Mouse (Mus musculus) megakaryocyte-erythroid progenitor cell, adult 5-6 weeks (primary cell): ENCODE results near the gene BC049762. TPM values are rescaled to one million over a fixed set of nuclear protein-coding genes. Genes with fewer than 3 reads are reported as not detected.

Experiments
- ATAC-seq: replicated peaks from 2 replicates; pipeline ENCODE4 v1.8.0; 2016; ENCODE audit warnings: mild to moderate bottlenecking, inconsistent platforms; ENCODE audit not compliant: severe bottlenecking, poor library complexity, low FRiP score, low TSS enrichment
- total RNA-seq, 2 experiments: library from RNA; stranded (forward) in 1 of 2; stranded (reverse) in 1 of 2; fragments of 200-1000, 215-1000 nt in 1 of 2; fragments of >200 nt in 1 of 2; fragmentation: Nextera tagmentation in 1 of 2; gene quantifications; 2 replicates each; pipeline ENCODE4 v1.2.3; 2014 to 2017

BC049762 gene
- total RNA-seq, 2 experiments from 2014 or later, result not detected

- no peak for ATAC-seq
Observed at GRCm38 (mm10) chr11:51220308-51220707, 42.5 kb downstream of the BC049762 start, which contains the start of gene Gm12569. TSS of gene Gm12569 (plus strand) at chr11:51220473.

GRCm38 (mm10) chr11:51219396-51219980, 43.4 kb downstream of the BC049762 start:
- ATAC-seq, result no peak

GRCm38 (mm10) chr11:51214021-51214420, 48.8 kb downstream of the BC049762 start:
- no peak for ATAC-seq

- ATAC-seq, result no peak
Observed at GRCm38 (mm10) chr11:51211426-51211825, 51.4 kb downstream of the BC049762 start.

GRCm38 (mm10) chr11:51207758-51208157, 55.1 kb downstream of the BC049762 start:
- no peak for ATAC-seq

Other genes starting within 250 kb of the BC049762 start
- not detected in 2 replicates for gene Olfr54, start 248.8 kb downstream of the BC049762 start, total RNA-seq (2014; fragmentation: Nextera tagmentation)
- gene Olfr54, start 248.8 kb downstream of the BC049762 start, total RNA-seq (2017), result not detected in 2 replicates
- not detected in 2 replicates for gene Olfr1375, start 214.9 kb downstream of the BC049762 start, total RNA-seq (2014; fragmentation: Nextera tagmentation)
- not detected in 2 replicates for gene Olfr1375, start 214.9 kb downstream of the BC049762 start, total RNA-seq (2017)
- gene Zfp354a, start 203.8 kb downstream of the BC049762 start, total RNA-seq (2014; fragmentation: Nextera tagmentation), result not detected in 2 replicates
- not detected in 2 replicates for gene Zfp354a, start 203.8 kb downstream of the BC049762 start, total RNA-seq (2017)
- gene Gm12569, start 42.6 kb downstream of the BC049762 start, total RNA-seq (2014; fragmentation: Nextera tagmentation), result not detected in 2 replicates
- not detected in 2 replicates for gene Gm12569, start 42.6 kb downstream of the BC049762 start, total RNA-seq (2017)
- 110 TPM in 2 replicates for gene Clk4, start 1.3 kb downstream of the BC049762 start, total RNA-seq (2014; fragmentation: Nextera tagmentation)
- 179 and 188 TPM in 2 replicates for gene Clk4, start 1.3 kb downstream of the BC049762 start, total RNA-seq (2017)
- 0.27 TPM in 1 of 2 replicates, not detected in the other for gene Col23a1, start 26.9 kb upstream of the BC049762 start, total RNA-seq (2014; fragmentation: Nextera tagmentation)
- 0.08 TPM in 1 of 2 replicates, not detected in the other for gene Col23a1, start 26.9 kb upstream of the BC049762 start, total RNA-seq (2017)